Mouse (Mus musculus) embryonic facial prominence, embryonic 13.5 days (tissue): ENCODE data around the gene Slfn2. TPM values are rescaled to one million over a fixed set of nuclear protein-coding genes. Genes with fewer than 3 reads are reported as not detected.
A peak's percentile ranks its signal among the peaks of the same experiment; 100 is the strongest.

Source experiments
- ATAC-seq: fragments of 200-750 bp; cut with Nextera tagmentation; 2 replicates; pipeline ENCODE4 v1.8.0; 2017; ENCODE audit warnings: low read depth; ENCODE audit not compliant: insufficient number of reproducible peaks, insufficient read depth, low FRiP score, low TSS enrichment
- H3K27ac ChIP-seq: fragments of 300-500 bp; sonication (generic); 2 replicates; pipeline ENCODE4 v1.5.1; 2015; ENCODE audit warnings: moderate library complexity, mild to moderate bottlenecking, inconsistent platforms
- H3K27me3 ChIP-seq: fragments of 300-500 bp; sonication (generic); 2 replicates; pipeline ENCODE4 v1.6.1; 2015; ENCODE audit warnings: mild to moderate bottlenecking, inconsistent platforms
- H3K36me3 ChIP-seq: fragments of 300-500 bp; sonication (generic); 2 replicates; pipeline ENCODE4 v1.6.1; 2015; ENCODE audit warnings: mild to moderate bottlenecking, inconsistent platforms
- H3K4me1 ChIP-seq: fragments of 300-500 bp; sonication (generic); 2 replicates; pipeline ENCODE4 v1.6.1; 2015; ENCODE audit warnings: inconsistent platforms
- H3K4me2 ChIP-seq: fragments of 300-500 bp; sonication (generic); 2 replicates; pipeline ENCODE4 v1.6.1; 2015; ENCODE audit warnings: moderate library complexity, mild to moderate bottlenecking, inconsistent platforms
- H3K4me3 ChIP-seq: fragments of 300-500 bp; sonication (generic); 2 replicates; pipeline ENCODE4 v1.5.1; 2015; ENCODE audit warnings: mild to moderate bottlenecking, inconsistent platforms
- H3K9ac ChIP-seq: fragments of 300-500 bp; sonication (generic); 2 replicates; pipeline ENCODE4 v1.6.1; 2015; ENCODE audit warnings: mild to moderate bottlenecking, inconsistent platforms
- H3K9me3 ChIP-seq: fragments of 300-500 bp; sonication (generic); 2 replicates; pipeline ENCODE4 v1.6.1; 2016; ENCODE audit warnings: inconsistent platforms
- WGBS: fragments of 180-500 bp; shearing (Covaris S2); methylation state at CpG from one replicate; pipeline ENCODE4 v1.1.7; 2015; ENCODE audit warnings: mixed read lengths; 5-methylcytosine and 5-hydroxymethylcytosine counted together
- polyA plus RNA-seq: library from polyadenylated mRNA; unstranded; fragments of >200 nt; fragmentation: Nextera tagmentation; extraction: Ambion mirVana; gene quantifications from 2 replicates; pipeline ENCODE4 v1.2.1, GENCODE M21; 2015

Slfn2 gene
- polyA plus RNA-seq, 1 experiment from 2014 or later = 3.3 TPM

GRCm38 (mm10) chr11:83060412-83061020 is 4.4 kb upstream of the Slfn2 start:
- H3K4me1 ChIP-seq = peaks cover 5% of the 10 kb centered on the region; the same call in 1 of the 2 replicates
- peaks cover 6% of the 10 kb centered on the region; the same call in 1 of the 2 replicates for H3K27me3 ChIP-seq
- H3K9me3 ChIP-seq = no peaks in the 10 kb centered on the region
- WGBS = 73% methylated on average over 5 of the region's 5 CpGs
- no peak overlapping the region for H3K9ac ChIP-seq
- H3K4me3 ChIP-seq = no peak overlapping the region
- no peak for ATAC-seq
- no peak overlapping the region for H3K27ac ChIP-seq
- no peak overlapping the region for H3K4me2 ChIP-seq
- H3K36me3 ChIP-seq = no peaks in the 10 kb centered on the region

GRCm38 (mm10) chr11:83061806-83062205 is 3.1 kb upstream of the Slfn2 start:
- 83% methylated on average over 7 of the region's 7 CpGs for WGBS
- Histone ChIP-seq H3K4me1 (peaks cover 5% of the 10 kb centered on the region; the same call in 1 of the 2 replicates), H3K27me3 (peaks cover 6% of the 10 kb centered on the region; the same call in 1 of the 2 replicates), H3K4me2 (no peak overlapping the region), H3K36me3 (no peaks in the 10 kb centered on the region), H3K4me3 (no peak overlapping the region), H3K27ac (no peak overlapping the region), H3K9ac (no peak overlapping the region), H3K9me3 (no peaks in the 10 kb centered on the region)
- no peak for ATAC-seq

DNA sequence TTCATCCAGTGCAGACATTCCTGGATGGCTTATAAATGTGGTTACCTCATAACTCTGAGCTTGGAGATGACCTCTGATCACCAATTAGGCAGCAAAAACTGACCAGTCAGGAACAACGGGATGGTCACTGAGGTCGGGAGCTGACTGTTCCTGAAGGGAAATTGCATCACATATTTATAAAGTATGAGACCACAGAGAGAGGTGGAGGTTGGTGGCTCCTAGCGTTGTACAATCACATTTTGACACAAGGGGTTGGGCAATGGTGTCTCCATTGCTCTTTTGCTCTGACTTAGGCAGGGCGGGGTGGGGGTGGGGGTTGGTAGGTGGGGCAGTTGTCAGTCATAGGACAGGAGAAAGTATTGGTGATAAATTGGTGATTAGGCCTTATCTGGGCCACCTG is 1.8 kb upstream of the Slfn2 start:
- Histone ChIP-seq H3K4me3 (no peak overlapping the region), H3K9me3 (no peaks in the 10 kb centered on the region), H3K36me3 (no peaks in the 10 kb centered on the region), H3K4me1 (peaks cover 10% of the 10 kb centered on the region; the same call in 1 of the 2 replicates), H3K27me3 (peaks cover 6% of the 10 kb centered on the region; the same call in 1 of the 2 replicates), H3K9ac (no peak overlapping the region), H3K27ac (no peak overlapping the region), H3K4me2 (no peak overlapping the region)
- WGBS = 71% methylated on average over 4 of the region's 4 CpGs
- ATAC-seq = no peak

- H3K9ac ChIP-seq = no peak overlapping the region
- no peak overlapping the region for H3K4me2 ChIP-seq
- H3K27ac ChIP-seq = no peak overlapping the region
- H3K36me3 ChIP-seq = no peaks in the 10 kb centered on the region
- H3K27me3 ChIP-seq = peaks cover 6% of the 10 kb centered on the region; the same call in 1 of the 2 replicates
- H3K4me1 ChIP-seq = peaks cover 10% of the 10 kb centered on the region; the same call in 1 of the 2 replicates
- WGBS = 58% methylated on average over 3 of the region's 3 CpGs
- no peak for ATAC-seq
- no peaks in the 10 kb centered on the region for H3K9me3 ChIP-seq
- no peak overlapping the region for H3K4me3 ChIP-seq
These were observed 967 bp upstream of the Slfn2 start for GRCm38 (mm10) chr11:83063941-83064349.

DNA sequence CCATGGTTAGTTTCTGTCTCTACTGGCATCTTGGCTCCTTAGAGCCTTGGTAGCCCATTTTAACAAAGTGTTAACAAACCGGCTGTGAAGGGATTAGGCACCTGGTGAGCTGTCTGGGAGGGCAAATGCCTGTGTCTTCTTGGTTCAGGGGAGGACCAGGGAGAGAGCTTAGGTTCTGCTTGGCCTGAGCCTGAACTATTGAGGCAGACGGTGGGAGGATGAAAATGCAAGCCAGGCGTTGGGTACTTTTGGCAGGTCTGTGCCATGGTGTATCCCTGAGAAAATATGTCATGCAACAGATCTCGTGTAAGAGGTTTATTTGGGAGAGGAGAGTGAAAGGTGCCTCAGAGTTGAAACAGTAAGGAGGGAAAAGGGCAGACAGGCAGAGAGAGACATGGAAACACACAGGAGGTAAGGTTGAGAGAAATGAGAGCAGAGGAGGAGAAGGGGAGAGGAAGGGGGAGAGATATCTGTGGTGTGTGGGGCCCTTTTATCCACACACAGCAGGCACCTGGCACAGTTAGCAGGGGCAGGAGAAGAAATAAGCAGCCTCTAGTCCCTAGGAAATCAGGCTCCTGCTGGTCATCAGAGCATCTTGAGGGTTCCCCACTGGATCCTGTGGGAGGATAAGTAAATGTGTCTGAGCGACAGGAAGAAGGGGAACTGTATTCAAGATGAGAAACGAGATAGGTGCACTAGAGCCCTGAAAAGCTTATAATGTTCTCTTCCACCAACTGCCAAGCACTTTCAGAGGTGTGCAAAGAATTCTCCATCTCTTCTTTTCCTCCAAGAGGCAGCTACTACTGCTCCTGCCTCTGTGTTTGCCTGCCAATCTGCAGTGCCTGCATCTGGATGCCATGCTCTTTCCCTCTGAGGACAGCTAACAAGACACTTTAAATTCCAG is 781 bp downstream of the Slfn2 start:
- Histone ChIP-seq H3K4me3 (no peak overlapping the region; the same call in 1 of the 2 replicates), H3K36me3 (no peaks in the 10 kb centered on the region), H3K27me3 (peaks cover 6% of the 10 kb centered on the region; the same call in 1 of the 2 replicates), H3K27ac (no peak overlapping the region), H3K9me3 (no peaks in the 10 kb centered on the region), H3K4me1 (peaks cover 10% of the 10 kb centered on the region; the same call in 1 of the 2 replicates), H3K9ac (no peak overlapping the region), H3K4me2 (no peak overlapping the region)
- no peak for ATAC-seq
- 15% methylated on average over 6 of the region's 6 CpGs for WGBS

GRCm38 (mm10) chr11:83066640-83067531 is 2.0 kb downstream of the Slfn2 start:
- no peak overlapping the region for H3K27ac ChIP-seq
- no peak overlapping the region for H3K4me3 ChIP-seq
- H3K27me3 ChIP-seq = peaks cover 6% of the 10 kb centered on the region; the same call in 1 of the 2 replicates
- H3K4me1 ChIP-seq = peaks cover 10% of the 10 kb centered on the region; the same call in 1 of the 2 replicates
- whole genome bisulfite sequencing = 43% methylated on average over 11 of the region's 11 CpGs
- no peak overlapping the region for H3K9ac ChIP-seq
- no peak for ATAC-seq
- 0 out of 2 replicates have a peak overlapping the region, but pooled peaks have one; percentile 7 for H3K4me2 ChIP-seq
- no peaks in the 10 kb centered on the region for H3K9me3 ChIP-seq
- H3K36me3 ChIP-seq = no peaks in the 10 kb centered on the region

- no peak overlapping the region for H3K4me3 ChIP-seq
- ATAC-seq = no peak
- WGBS = 72% methylated on average over 4 of the region's 4 CpGs
- no peak overlapping the region for H3K4me2 ChIP-seq
- H3K27ac ChIP-seq = no peak overlapping the region
- H3K9me3 ChIP-seq = no peaks in the 10 kb centered on the region
- H3K27me3 ChIP-seq = peaks cover 6% of the 10 kb centered on the region; the same call in 1 of the 2 replicates
- peaks cover 10% of the 10 kb centered on the region; the same call in 1 of the 2 replicates for H3K4me1 ChIP-seq
- no peaks in the 10 kb centered on the region for H3K36me3 ChIP-seq
- no peak overlapping the region for H3K9ac ChIP-seq
These were observed 3.2 kb downstream of the Slfn2 start for GRCm38 (mm10) chr11:83067982-83068694.

DNA sequence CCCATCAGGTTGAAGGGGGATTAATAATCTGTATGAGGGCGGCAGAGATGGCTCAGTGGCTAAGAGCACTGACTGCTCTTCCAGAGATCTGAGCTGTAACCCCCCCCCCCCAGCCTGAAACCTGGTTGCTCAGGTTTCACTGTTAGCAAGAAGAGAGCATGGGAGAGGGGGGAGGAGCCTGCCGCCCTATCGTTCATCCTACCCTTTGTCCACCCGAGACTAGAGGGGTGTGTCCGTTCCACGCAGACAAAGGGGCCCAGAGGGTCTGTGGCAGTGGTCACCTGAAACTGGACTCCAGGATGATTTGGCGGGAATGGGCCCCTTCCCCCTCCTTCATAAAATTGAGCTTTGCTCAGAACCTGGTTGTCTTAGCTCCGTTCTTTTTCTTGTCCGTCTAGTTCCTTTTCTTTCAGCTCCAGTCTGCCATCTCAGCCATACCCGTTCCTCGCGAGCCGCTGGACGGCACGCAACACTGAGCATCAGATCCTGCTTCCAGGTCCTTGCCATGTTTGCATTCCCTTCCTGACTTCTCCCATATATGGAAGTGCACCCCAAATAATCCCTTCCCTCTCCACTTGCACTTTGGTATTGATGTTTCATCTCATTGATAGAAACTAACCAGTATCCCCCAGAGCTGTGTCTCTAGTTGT is 5.5 kb downstream of the Slfn2 start:
- Histone ChIP-seq H3K27me3 (no peaks in the 10 kb centered on the region; the same call in 1 of the 2 replicates), H3K9ac (no peak overlapping the region), H3K36me3 (no peaks in the 10 kb centered on the region), H3K27ac (no peak overlapping the region), H3K4me2 (no peak overlapping the region), H3K4me3 (no peak overlapping the region), H3K4me1 (peaks cover 6% of the 10 kb centered on the region; the same call in 1 of the 2 replicates), H3K9me3 (no peaks in the 10 kb centered on the region)
- WGBS = 80% methylated on average over 15 of the region's 15 CpGs
- ATAC-seq = no peak

GRCm38 (mm10) chr11:83077714-83078422 is 13.0 kb downstream of the Slfn2 start:
- ATAC-seq = no peak
- H3K27ac ChIP-seq = no peak overlapping the region
- H3K9ac ChIP-seq = no peak overlapping the region
- H3K4me3 ChIP-seq = no peak overlapping the region
- no peaks in the 10 kb centered on the region for H3K27me3 ChIP-seq
- no peaks in the 10 kb centered on the region for H3K36me3 ChIP-seq
- 55% methylated on average over 3 of the region's 3 CpGs for WGBS
- H3K4me2 ChIP-seq = no peak overlapping the region
- no peaks in the 10 kb centered on the region for H3K4me1 ChIP-seq
- H3K9me3 ChIP-seq = no peaks in the 10 kb centered on the region
